Mouse (Mus musculus) common myeloid progenitor, adult 5-6 weeks (primary cell): ENCODE measurements around the gene Olfr1006. TPM values are rescaled to one million over a fixed set of nuclear protein-coding genes. Genes with fewer than 3 reads are reported as not detected.
"Not testable (repeated sequence)": the region's sequence is repeated elsewhere in the genome, so short reads cannot be mapped to it uniquely, and the experiment has no call there.

Source experiments
- ATAC-seq: replicated peaks from 2 replicates; pipeline ENCODE4 v1.8.0; 2016; ENCODE audit warnings: low read depth, mild to moderate bottlenecking, moderate TSS enrichment, inconsistent platforms; ENCODE audit not compliant: poor library complexity, severe bottlenecking
- total RNA-seq: library from RNA; stranded (forward); fragments of 200-1000, 187-1606 nt; gene quantifications from 2 replicates; pipeline ENCODE4 v1.2.3, GENCODE M21; 2017

The Olfr1006 gene
- not detected in 2 replicates for total RNA-seq

- ATAC-seq, result no peak
Measured at GRCm38 (mm10) chr2:85678667-85679066, at the start of gene Olfr1006. Gene Olfr1006 (minus strand): TSS chr2:85678767.

- ATAC-seq, result peak; percentile 90
Measured at GRCm38 (mm10) chr2:85725793-85726192, 47.2 kb upstream of the Olfr1006 start.

GRCm38 (mm10) chr2:85715119-85715518 lies 36.6 kb upstream of the Olfr1006 start, which contains the start of gene Olfr1009:
Gene Olfr1009 (plus strand): TSS chr2:85715419.
- no peak for ATAC-seq

GRCm38 (mm10) chr2:85711159-85711558 lies 32.6 kb upstream of the Olfr1006 start:
- ATAC-seq, result no peak

GRCm38 (mm10) chr2:85710680-85711079 lies 32.1 kb upstream of the Olfr1006 start:
- not testable (repeated sequence) for ATAC-seq

- ATAC-seq, result no peak
Measured at GRCm38 (mm10) chr2:85689131-85689530, 10.6 kb upstream of the Olfr1006 start, which contains the start of gene Olfr1008. Gene Olfr1008 (plus strand): TSS chr2:85689431.

GRCm38 (mm10) chr2:85664355-85664754 lies 14.2 kb downstream of the Olfr1006 start, which contains the start of gene Olfr154:
Gene Olfr154 (minus strand): TSS chr2:85664455.
- not testable (repeated sequence) for ATAC-seq

GRCm38 (mm10) chr2:85650604-85651003 lies 28.0 kb downstream of the Olfr1006 start, which contains the start of gene Olfr1002:
Gene Olfr1002 (minus strand): TSS chr2:85650704.
- no peak for ATAC-seq

Other genes starting within 250 kb of the Olfr1006 start
- gene Olfr994, start 242.3 kb downstream of the Olfr1006 start, total RNA-seq, result not detected in 2 replicates
- not detected in 2 replicates for gene Olfr995, start 235.1 kb downstream of the Olfr1006 start, total RNA-seq
- gene 4833423E24Rik, start 159.7 kb downstream of the Olfr1006 start, total RNA-seq, result not detected in 2 replicates
- gene Olfr996, start 99.6 kb downstream of the Olfr1006 start, total RNA-seq, result not detected in 2 replicates
- not detected in 2 replicates for gene Olfr998, start 89.8 kb downstream of the Olfr1006 start, total RNA-seq
- not detected in 2 replicates for gene Olfr1000, start 66.9 kb downstream of the Olfr1006 start, total RNA-seq
- not detected in 2 replicates for gene Olfr1002, start 28.1 kb downstream of the Olfr1006 start, total RNA-seq
- gene Olfr154, start 14.3 kb downstream of the Olfr1006 start, total RNA-seq, result not detected in 2 replicates
- gene Olfr1008, start 10.7 kb upstream of the Olfr1006 start, total RNA-seq, result not detected in 2 replicates
- gene Olfr1009, start 36.7 kb upstream of the Olfr1006 start, total RNA-seq, result not detected in 2 replicates
- not detected in 2 replicates for gene Olfr1012, start 84.0 kb upstream of the Olfr1006 start, total RNA-seq
- gene Olfr1013, start 88.3 kb upstream of the Olfr1006 start, total RNA-seq, result not detected in 2 replicates
- gene Olfr1014, start 93.9 kb upstream of the Olfr1006 start, total RNA-seq, result not detected in 2 replicates
- not detected in 2 replicates for gene Olfr1015, start 103.2 kb upstream of the Olfr1006 start, total RNA-seq
- gene Olfr1016, start 123.8 kb upstream of the Olfr1006 start, total RNA-seq, result not detected in 2 replicates
- not detected in 2 replicates for gene Olfr1018, start 139.7 kb upstream of the Olfr1006 start, total RNA-seq
- not detected in 2 replicates for gene Olfr1019, start 166.7 kb upstream of the Olfr1006 start, total RNA-seq
- gene Olfr1020, start 168.3 kb upstream of the Olfr1006 start, total RNA-seq, result not detected in 2 replicates
- gene Olfr1022, start 189.8 kb upstream of the Olfr1006 start, total RNA-seq, result not detected in 2 replicates
- gene Olfr1023, start 206.9 kb upstream of the Olfr1006 start, total RNA-seq, result not detected in 2 replicates
- not detected in 2 replicates for gene Olfr1024, start 226.3 kb upstream of the Olfr1006 start, total RNA-seq
- gene Olfr1025-ps1, start 236.4 kb upstream of the Olfr1006 start, total RNA-seq, result not detected in 2 replicates
- gene Olfr1026, start 242.8 kb upstream of the Olfr1006 start, total RNA-seq, result not detected in 2 replicates